Mouse (Mus musculus) left cerebral cortex, adult 2 months (tissue): Measurements from ENCODE around the gene Syce3. TPM values are rescaled to one million over a fixed set of nuclear protein-coding genes. Genes with fewer than 3 reads are reported as not detected.

Experiments used
- DNase-seq, 2 experiments: peaks; one replicate each; pipeline ENCODE4 v3.0.0; 2021 to 2022; ENCODE audit warnings: low spot score in 2 of 2, mixed read lengths in 1 of 2; ENCODE audit errors: extremely low spot score in 1 of 2
- H3K27ac ChIP-seq: fragments of 200-600 bp; 2 replicates; pipeline ENCODE4 v1.8.1; 2022
- H3K4me3 ChIP-seq: fragments of 200-600 bp; 2 replicates; pipeline ENCODE4 v1.8.1; 2022
- CTCF ChIP-seq: fragments of 200-600 bp; IDR thresholded peaks from 2 replicates; pipeline ENCODE4 v1.8.1; 2022; ENCODE audit warnings: antibody characterized with exemption, mild to moderate bottlenecking, moderate library complexity
- intact Hi-C: fragments of 180-260 bp; cut with DNase I; formaldehyde crosslinking; loops from one replicate; pipeline ENCODE4 v1.15.1; 2025
- total RNA-seq, 2 experiments: library from RNA; stranded (reverse); gene quantifications; 2 replicates each; pipeline ENCODE4 v1.2.3; 2021

Gene Syce3
- total RNA-seq, 2 experiments from 2014 or later = not detected

- intact Hi-C loops = loop anchor here (2.0 kb wide), 2 partner anchors 17 to 41 kb away; partner anchors contain the start of genes Sbf1 and Sco2
- Histone ChIP-seq H3K4me3 (peak within 1 kb of the TSS; percentile 87), H3K27ac (peak within 1 kb of the TSS; percentile 82)
- no peak; the same call in 1 of the 2 replicates for TF ChIP-seq CTCF
- DNase-seq = peak; percentile 92 to 96
Measured at GRCm38 (mm10) chr15:89355241-89356187, 54.8 kb downstream of the Syce3 start, which contains the start of the genes Lmf2 and Ncaph2. Gene Lmf2 (minus strand): TSS chr15:89355659. Gene Ncaph2 (plus strand): TSS chr15:89355719.

- Histone ChIP-seq H3K4me3 (peak overlapping the region; percentile 87), H3K27ac (no peak overlapping the region)
- intact Hi-C loops = loop anchor here (2.0 kb wide), 1 partner anchor 40 kb away; the partner anchor contains the start of gene Sbf1
- no peak for TF ChIP-seq CTCF
- no peak for DNase-seq
Measured at GRCm38 (mm10) chr15:89354455-89354854, 55.8 kb downstream of the Syce3 start.

- intact Hi-C loops = loop anchor here (2.0 kb wide), 1 partner anchor 39 kb away; the partner anchor contains the start of gene Sbf1
- Histone ChIP-seq H3K4me3 (no peak overlapping the region), H3K27ac (no peak overlapping the region)
- no peak for DNase-seq
- no peak for TF ChIP-seq CTCF
Measured at GRCm38 (mm10) chr15:89353837-89354236, 56.5 kb downstream of the Syce3 start.

- intact Hi-C loops = no loop called here
- H3K27ac ChIP-seq = no peak overlapping the region
- DNase-seq = no peak
- no peak overlapping the region for H3K4me3 ChIP-seq
- TF ChIP-seq CTCF = no peak
Measured at GRCm38 (mm10) chr15:89352795-89353194, 57.5 kb downstream of the Syce3 start.

GRCm38 (mm10) chr15:89352054-89352453, 58.2 kb downstream of the Syce3 start:
- no peak for DNase-seq

GRCm38 (mm10) chr15:89351302-89351701, 59.0 kb downstream of the Syce3 start:
- Histone ChIP-seq H3K27ac (no peak overlapping the region), H3K4me3 (no peak overlapping the region)
- DNase-seq = no peak
- TF ChIP-seq CTCF = no peak
- intact Hi-C loops = no loop called here

More at GRCm38 (mm10) chr15:89352054-89352453, 58.2 kb downstream of the Syce3 start:
- Histone ChIP-seq H3K4me3 (no peak overlapping the region), H3K27ac (no peak overlapping the region)
- no peak for TF ChIP-seq CTCF
- intact Hi-C loops = no loop called here

GRCm38 (mm10) chr15:89350447-89350846, 59.9 kb downstream of the Syce3 start:
- no peak overlapping the region for H3K27ac ChIP-seq
- DNase-seq = no peak
- no peak overlapping the region for H3K4me3 ChIP-seq
- TF ChIP-seq CTCF = no peak
- intact Hi-C loops = no loop called here

- DNase-seq = no peak
- intact Hi-C loops = no loop called here
- peak; percentile 41 for TF ChIP-seq CTCF
- Histone ChIP-seq H3K4me3 (no peak overlapping the region), H3K27ac (no peak overlapping the region)
Measured at GRCm38 (mm10) chr15:89343325-89343724, 67.0 kb downstream of the Syce3 start.

GRCm38 (mm10) chr15:89341678-89342077, 68.6 kb downstream of the Syce3 start:
- DNase-seq = no peak
- TF ChIP-seq CTCF = no peak; the same call in 1 of the 2 replicates
- intact Hi-C loops = no loop called here
- H3K4me3 ChIP-seq = no peak overlapping the region
- no peak overlapping the region for H3K27ac ChIP-seq

Other genes starting within 250 kb of the Syce3 start
- gene Plxnb2, start 229.7 kb downstream of the Syce3 start, total RNA-seq = 10 to 100 TPM; 49.4 to 53.3 TPM
- 10 to 100 TPM; 52.2 to 53.9 TPM for gene Dennd6b, start 214.0 kb downstream of the Syce3 start, total RNA-seq
- gene Ppp6r2, start 198.9 kb downstream of the Syce3 start, total RNA-seq = 100 to 1,000 TPM; 161 to 171 TPM
- 100 to 1,000 TPM; 244 to 245 TPM for gene Sbf1, start 95.2 kb downstream of the Syce3 start, total RNA-seq
- gene Adm2, start 87.8 kb downstream of the Syce3 start, total RNA-seq = not detected
- gene Miox, start 76.1 kb downstream of the Syce3 start, total RNA-seq = not detected
- gene Lmf2, start 54.8 kb downstream of the Syce3 start, total RNA-seq = 10 to 100 TPM; 18.8 to 19.8 TPM
- gene Ncaph2, start 54.8 kb downstream of the Syce3 start, total RNA-seq = 100 to 1,000 TPM; 108 TPM
- gene Sco2, start 36.7 kb downstream of the Syce3 start, total RNA-seq = 10 to 100 TPM; 28.5 to 29.1 TPM
- 1 to 10 TPM in 1 of 2 experiments, under 1 TPM in 1; 0.77 to 2.1 TPM for gene Tymp, start 33.5 kb downstream of the Syce3 start, total RNA-seq
- 1 to 10 TPM; 1.1 to 1.8 TPM for gene Odf3b, start 31.2 kb downstream of the Syce3 start, total RNA-seq
- under 1 TPM; 0.35 to 0.72 TPM for gene Klhdc7b, start 25.6 kb downstream of the Syce3 start, total RNA-seq
- gene Cpt1b, start 15.4 kb upstream of the Syce3 start, total RNA-seq = 1 to 10 TPM; 2.3 to 3.0 TPM
- gene C730034F03Rik, start 19.1 kb upstream of the Syce3 start, total RNA-seq = 1 to 10 TPM; 2.2 to 2.7 TPM
- gene Gm44502, start 19.2 kb upstream of the Syce3 start, total RNA-seq = not detected
- 10 to 100 TPM; 42.5 to 45.2 TPM for gene Chkb, start 19.4 kb upstream of the Syce3 start, total RNA-seq
- 100 to 1,000 TPM; 227 to 234 TPM for gene Mapk8ip2, start 43.4 kb upstream of the Syce3 start, total RNA-seq
- 10 to 100 TPM; 32.0 to 33.0 TPM for gene Arsa, start 66.9 kb upstream of the Syce3 start, total RNA-seq
- 100 to 1,000 TPM; 222 to 239 TPM for gene Shank3, start 89.1 kb upstream of the Syce3 start, total RNA-seq
- 1 to 10 TPM in 1 of 2 experiments, under 1 TPM in 1; 0.58 to 1.7 TPM for gene Acr, start 157.8 kb upstream of the Syce3 start, total RNA-seq
- 10 to 100 TPM; 35.7 to 44.6 TPM for gene Rabl2, start 181.4 kb upstream of the Syce3 start, total RNA-seq